Mouse (Mus musculus): ENCODE measurements around the gene Ophn1.

The Ophn1 gene

DNA sequence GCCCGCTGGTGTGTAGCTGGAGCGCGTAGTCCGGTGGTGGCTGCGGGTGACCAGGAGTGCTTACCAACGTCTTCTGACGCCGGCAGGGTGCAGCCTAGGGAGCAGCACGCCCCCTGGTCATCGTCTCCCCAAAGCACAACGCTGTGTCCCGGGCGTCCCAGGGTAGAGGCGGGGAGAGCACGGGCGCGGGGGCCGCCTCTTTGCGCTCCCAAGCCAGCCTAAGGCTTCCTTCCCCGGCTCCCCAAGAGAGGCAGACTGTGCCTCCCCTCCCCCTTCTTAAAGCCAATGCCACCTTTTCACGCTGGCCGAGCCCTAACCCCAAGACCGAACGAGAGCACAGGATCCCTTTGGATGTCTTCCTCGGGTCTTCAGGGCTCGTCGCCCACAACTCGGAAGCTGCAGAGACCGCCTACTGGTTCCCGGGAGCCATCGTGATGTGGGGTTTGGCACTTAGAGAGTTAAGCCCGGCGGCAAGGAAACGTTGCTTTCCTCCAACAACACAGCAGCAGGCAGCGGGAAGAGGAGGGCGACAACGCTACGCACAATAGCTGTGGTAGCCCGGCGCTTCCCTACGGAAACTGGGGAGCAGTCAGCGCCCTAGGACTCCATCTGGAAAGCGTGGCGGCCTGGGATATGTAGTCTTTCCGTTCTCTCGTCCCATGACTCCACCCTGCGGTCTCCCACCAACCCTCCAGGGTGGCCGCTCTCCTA is at the start of gene Ophn1:
Gene Ophn1, minus strand, starts transcription at position 620 of the 711 bp plus-strand sequence.
- peak; percentile 70 for DNase-seq (ENCODE audit: low read depth, low spot score)

- peak; percentile 69 for DNase-seq (ENCODE audit: low read depth, low spot score)
Measured at GRCm38 (mm10) chrX:98937555-98938294, 46.9 kb upstream of the Ophn1 start.

DNA sequence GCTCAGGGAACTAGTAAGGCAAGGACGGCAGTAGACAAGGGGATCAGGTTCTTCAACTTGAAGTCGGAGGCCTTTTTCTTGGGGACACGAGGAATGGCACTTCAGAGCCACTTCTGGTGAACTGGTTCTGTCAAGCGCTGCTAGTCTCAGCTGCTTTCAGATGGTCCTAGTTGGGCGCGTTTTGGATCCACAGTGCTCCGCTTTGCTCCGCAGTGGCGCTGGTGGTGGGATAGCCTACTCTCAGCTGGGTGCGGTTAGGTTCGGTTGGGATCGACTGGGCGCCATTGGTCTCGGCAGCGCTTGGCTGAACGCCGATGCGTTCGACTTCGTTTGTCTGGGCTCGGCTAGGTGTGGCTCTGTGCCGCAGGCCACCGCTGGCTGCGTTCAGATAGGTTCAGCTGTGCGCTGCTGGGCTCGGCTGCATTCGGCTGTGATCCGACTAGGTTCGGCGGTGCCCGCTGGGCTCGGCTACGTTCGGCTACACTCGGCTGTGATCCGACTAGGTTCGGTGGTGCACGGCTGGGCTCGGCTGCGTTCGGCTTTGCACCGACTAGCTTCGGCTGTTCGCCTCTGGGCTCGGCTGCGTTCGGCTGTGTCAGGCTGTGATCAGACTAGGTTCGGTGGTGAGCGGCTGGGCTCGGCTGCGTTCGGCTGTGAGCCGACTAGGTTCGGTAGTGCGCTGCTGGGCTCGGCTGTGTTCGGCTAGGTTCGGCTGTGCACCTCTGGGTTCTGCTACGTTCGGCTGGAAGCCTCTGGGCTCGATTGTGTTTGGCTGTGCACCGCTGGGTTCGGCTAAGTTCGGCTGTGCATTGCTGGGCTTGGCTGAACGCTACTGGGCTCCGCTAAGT is 46.1 kb upstream of the Ophn1 start:
- DNase-seq (ENCODE audit: low read depth, low spot score), result peak; percentile 86

GRCm38 (mm10) chrX:98936101-98936500 is 45.3 kb upstream of the Ophn1 start, which contains the start of gene Yipf6:
Gene Yipf6 (plus strand): TSS chrX:98936316.
- no peak for DNase-seq (ENCODE audit: low read depth, low spot score)

DNA sequence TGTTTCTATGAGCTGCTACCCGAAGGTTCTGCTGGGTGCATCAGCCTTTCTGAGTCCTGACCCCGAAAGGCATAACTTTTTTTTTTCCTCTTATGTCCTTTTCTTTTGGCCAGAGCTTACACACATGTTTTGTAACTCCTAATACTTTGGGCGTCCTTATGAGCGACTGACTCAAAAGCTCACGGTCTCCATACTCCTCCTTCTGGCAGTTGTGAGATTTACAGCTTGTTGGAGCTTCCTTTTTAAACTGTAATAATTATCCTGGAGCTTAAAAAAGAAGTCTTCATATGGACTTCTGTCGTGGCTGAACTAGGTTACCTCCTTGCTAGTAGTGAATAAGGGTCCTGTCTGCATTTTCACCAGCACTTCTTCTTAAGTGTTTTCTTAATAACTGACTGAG is 28.6 kb upstream of the Ophn1 start:
- no peak for DNase-seq (ENCODE audit: low read depth, low spot score)

DNA sequence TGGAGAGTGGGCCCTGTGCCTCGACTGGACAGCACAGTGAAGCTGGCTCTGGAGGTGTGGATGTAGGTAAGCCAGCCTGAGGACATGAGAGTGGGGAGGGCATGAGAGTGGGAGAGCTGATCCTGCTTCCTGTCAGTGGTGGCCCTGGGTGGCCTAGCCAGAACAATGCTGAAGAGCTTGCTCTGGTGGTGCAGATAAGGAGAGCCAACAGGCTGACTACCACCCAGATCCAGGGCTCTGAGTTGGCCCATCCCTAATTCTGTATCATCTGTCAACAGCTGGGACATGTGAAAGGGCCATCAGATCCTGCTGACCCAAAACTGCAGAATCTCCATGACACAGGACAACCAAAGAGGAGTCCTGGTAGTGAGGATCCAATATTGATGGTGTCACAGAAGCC is 18.1 kb upstream of the Ophn1 start:
- DNase-seq (ENCODE audit: low read depth, low spot score), result no peak

GRCm38 (mm10) chrX:98904226-98904625 is 13.4 kb upstream of the Ophn1 start:
- no peak for DNase-seq (ENCODE audit: low read depth, low spot score)

DNA sequence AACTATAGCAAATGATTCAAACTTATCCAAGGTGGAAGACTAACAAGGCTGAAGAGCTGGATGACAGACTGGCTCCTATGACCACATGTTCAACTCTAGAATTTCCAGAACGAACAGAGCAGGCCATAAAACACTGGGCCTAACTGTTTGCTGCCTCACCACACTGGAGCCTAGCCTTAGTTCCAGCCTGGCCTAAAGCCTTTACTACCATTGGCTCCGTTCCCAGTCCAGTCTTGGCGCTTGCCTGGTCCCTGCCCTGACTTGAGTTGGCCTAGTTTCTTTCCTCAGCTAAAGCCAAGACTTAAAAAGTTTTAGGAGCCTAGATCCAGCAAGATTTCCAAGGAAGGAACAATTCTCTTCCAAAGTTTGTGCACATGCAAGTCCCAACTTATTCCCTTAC is 7.5 kb upstream of the Ophn1 start:
- no peak for DNase-seq (ENCODE audit: low read depth, low spot score)

- no peak for DNase-seq (ENCODE audit: low read depth, low spot score)
Measured at GRCm38 (mm10) chrX:98890072-98890405, 786 bp downstream of the Ophn1 start.

- no peak for DNase-seq (ENCODE audit: low read depth, low spot score)
Measured at GRCm38 (mm10) chrX:98881983-98882382, 8.8 kb downstream of the Ophn1 start.

GRCm38 (mm10) chrX:98881085-98881484 is 9.7 kb downstream of the Ophn1 start:
- no peak for DNase-seq (ENCODE audit: low read depth, low spot score)

DNA sequence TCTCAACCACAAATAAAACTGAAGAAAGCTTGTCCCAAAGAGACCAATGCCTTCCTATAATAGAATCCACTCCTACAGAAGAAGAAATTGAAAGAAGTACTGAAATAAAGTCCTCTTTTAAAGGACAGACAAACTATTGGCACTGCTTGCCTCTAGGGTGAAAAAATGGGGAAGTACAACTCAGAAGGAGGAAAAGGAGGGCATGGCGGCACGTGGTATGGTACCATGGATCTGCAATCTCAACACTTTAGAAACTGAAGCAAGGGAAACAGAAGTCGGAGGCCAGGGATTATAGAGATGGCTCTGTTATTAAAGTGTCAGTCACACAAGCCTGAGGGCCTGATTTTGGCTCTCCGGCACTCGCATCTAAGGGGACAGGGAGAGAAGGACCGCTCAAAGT is 10.5 kb downstream of the Ophn1 start:
- no peak for DNase-seq (ENCODE audit: low read depth, low spot score)

DNA sequence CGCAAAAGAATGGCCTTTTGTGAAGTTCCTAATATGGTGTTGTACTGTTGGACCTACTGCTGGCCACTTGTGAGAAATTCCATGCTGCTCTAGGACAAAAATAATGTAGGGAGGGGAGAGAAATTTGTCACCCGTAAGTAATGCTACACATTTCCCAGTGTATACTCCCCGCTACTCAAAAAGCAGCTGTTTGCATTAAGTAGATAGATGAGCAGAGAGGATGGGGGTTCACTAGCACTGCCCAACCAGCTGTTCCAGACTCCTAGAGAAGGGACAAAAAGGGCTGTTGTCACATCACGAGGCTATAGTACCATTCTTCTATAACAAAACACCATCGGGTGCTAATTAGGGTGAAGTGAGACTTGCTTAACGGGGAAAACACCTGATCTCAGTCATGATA is 15.7 kb downstream of the Ophn1 start:
- DNase-seq (ENCODE audit: low read depth, low spot score), result no peak

DNA sequence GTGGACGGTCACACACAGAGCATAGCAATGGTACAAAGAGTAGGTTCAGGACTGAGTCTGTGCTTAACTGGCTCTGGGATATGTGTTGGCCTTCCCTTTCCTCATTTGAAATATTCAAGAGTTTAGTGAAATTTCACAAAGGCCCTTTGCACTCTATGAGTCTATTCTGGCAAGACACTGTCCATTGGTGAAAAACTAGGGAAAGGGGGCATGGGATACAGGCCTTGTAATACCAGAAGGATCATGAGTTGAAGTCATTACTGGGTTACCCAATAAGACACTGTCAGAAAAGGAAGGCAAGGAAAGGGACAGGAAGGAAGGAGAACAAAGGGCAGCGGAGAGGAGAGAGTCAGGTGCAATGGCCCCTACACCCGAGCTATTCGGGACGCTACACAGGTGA is 16.7 kb downstream of the Ophn1 start:
- DNase-seq (ENCODE audit: low read depth, low spot score), result no peak

GRCm38 (mm10) chrX:98872064-98872463 is 18.8 kb downstream of the Ophn1 start:
- no peak for DNase-seq (ENCODE audit: low read depth, low spot score)

- no peak for DNase-seq (ENCODE audit: low read depth, low spot score)
Measured at GRCm38 (mm10) chrX:98870541-98870940, 20.3 kb downstream of the Ophn1 start.

GRCm38 (mm10) chrX:98869735-98870134 is 21.1 kb downstream of the Ophn1 start:
- no peak for DNase-seq (ENCODE audit: low read depth, low spot score)

DNA sequence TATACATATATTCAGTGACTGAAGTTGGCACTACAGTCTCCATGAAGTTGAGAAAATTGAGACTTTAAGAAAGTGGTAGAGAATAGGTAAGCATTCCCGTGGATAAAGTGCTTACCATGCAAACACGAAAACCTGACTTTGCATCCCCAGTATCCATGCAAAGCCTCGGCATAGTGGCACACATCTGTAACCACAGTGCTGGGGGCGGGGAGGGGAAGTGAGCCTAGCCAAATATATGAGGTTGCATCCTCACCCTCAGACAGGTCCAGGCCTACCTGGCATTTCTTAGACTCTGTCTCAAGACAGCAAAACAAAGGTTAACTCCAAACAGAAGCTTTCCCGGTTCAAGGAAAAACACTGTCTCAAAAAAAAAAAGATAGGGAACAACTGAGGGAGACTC is 21.7 kb downstream of the Ophn1 start:
- no peak for DNase-seq (ENCODE audit: low read depth, low spot score)

GRCm38 (mm10) chrX:98860167-98860566 is 30.7 kb downstream of the Ophn1 start:
- no peak for DNase-seq (ENCODE audit: low read depth, low spot score)

DNA sequence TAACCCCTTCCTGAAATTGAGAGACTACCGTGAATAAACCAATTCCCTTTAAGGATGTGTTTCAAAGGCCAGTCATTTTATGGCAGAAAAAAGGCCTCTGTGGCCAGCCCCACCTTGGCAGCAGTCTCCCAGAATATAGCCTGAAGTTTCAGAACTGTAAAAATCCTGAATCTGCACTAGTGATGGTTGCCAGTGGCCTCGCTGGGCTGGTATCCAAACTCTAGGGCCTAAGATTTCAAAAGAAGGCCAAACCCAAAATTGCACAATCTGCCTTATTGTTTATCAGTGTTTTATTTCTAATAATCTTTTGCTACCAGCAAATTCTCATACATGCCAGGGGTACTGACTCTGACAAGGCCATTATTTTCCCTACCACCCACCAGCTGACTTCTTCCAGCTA is 34.8 kb downstream of the Ophn1 start:
- no peak for DNase-seq (ENCODE audit: low read depth, low spot score)

GRCm38 (mm10) chrX:98850869-98851268 is 40.0 kb downstream of the Ophn1 start:
- no peak for DNase-seq (ENCODE audit: low read depth, low spot score)

DNA sequence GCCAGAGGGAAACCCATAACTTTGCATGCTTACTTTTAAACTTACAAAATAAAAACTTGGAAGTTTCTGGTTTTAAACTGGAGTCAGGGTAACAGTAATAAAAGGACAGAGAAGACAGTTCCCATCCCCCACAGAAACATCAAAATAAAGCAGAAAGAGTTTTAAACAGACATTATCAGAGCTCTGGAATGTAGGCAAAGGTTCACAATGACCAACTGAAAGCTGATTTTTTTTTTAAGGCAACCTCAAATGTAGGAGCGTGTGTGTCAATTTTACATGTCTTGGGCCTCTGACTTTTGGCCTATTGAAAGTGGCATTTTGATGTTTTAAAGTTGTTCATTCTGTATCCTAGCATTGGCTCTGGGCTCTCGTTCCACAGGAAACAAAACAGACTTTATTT is 49.2 kb downstream of the Ophn1 start:
- DNase-seq (ENCODE audit: low read depth, low spot score), result no peak
